8 mouse cellular contexts compared by ENCODE assay signal in the genomic region with DNA sequence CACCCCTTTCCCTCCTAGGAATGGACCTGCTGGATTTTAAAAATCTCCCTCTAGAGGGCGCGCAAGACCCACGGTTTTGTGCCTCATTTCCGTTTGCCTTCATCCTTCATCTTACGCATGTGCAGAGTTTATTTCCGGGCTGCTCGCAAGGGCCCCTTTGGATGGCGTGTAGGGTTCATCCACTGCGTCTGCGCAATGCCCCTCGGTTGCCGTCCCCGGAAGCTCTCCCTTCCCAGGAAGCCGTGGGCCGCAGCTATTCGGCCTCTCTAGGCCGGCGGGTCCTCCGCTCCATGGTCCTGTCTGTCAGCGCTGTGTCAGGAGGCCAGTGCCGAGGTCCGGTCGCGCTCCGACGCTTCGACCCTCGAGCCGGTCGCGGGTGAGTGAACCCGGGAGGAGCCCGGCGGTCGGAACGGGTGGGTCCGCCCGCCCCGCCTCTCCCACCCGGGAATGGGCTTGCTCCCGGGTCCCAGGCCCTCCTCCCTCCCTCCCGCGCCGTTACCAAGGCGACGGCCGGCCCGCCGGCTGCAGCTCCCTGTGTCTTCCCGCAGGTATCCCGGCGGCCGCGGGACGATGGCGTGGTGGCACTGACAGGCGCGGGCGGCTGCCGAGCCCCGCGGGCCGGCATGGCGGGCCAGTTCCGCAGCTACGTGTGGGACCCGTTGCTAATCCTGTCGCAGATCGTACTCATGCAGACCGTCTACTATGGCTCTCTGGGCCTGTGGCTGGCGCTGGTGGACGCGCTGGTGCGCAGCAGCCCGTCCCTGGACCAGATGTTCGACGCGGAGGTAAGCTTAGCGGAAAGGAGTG. TPM values are rescaled to one million over a fixed set of nuclear protein-coding genes. Genes with fewer than 3 reads are reported as not detected.
DNase-seq lines count a peak whose midpoint lies in the region; ATAC-seq lines count a peak whose summit lies in the region.

Gm20458 (plus strand) TSS at position 223 of the 807 bp plus-strand sequence.

- peaks cover 25% of the 10 kb centered on the region for H3K36me3 ChIP-seq in forebrain, embryonic 14.5 days (ENCODE audit: control insufficient read depth, insufficient read depth, low read length)
- H3K36me3 ChIP-seq in neural tube, embryonic 15.5 days = peaks cover 29% of the 10 kb centered on the region

- H3K4me1 ChIP-seq in forebrain, embryonic 14.5 days (ENCODE audit: control insufficient read depth, insufficient read depth, low read length) = peaks cover 10% of the 10 kb centered on the region
- H3K4me1 ChIP-seq in neural tube, embryonic 15.5 days = peaks cover 23% of the 10 kb centered on the region

- peak; percentile 99 for ATAC-seq in forebrain, embryonic 14.5 days
- ATAC-seq in neural tube, embryonic 15.5 days (ENCODE audit: low FRiP score) = peak; percentile 99

- H3K9me3 ChIP-seq in forebrain, embryonic 14.5 days (replicated peaks; ENCODE audit: control insufficient read depth, low read length) = no peaks in the 10 kb centered on the region
- H3K9me3 ChIP-seq in neural tube, embryonic 15.5 days (replicated peaks) = no peaks in the 10 kb centered on the region

- intact Hi-C loops in heart, postnatal 14 days (cut with DNase I) = loop anchor here (2.0 kb wide), 1 partner anchor 58 kb away; no protein-coding TSS in a partner anchor

- peak within 1 kb of the TSS; percentile 72 for H3K4me2 ChIP-seq in forebrain, embryonic 14.5 days (ENCODE audit: low read length)
- H3K4me2 ChIP-seq in neural tube, embryonic 15.5 days = peak within 1 kb of the TSS; percentile 73

- peak; percentile 99 for DNase-seq in ES-CJ7 (ENCODE audit: low read depth, low spot score)
- DNase-seq in cerebellum, adult 11 months = peak; percentile 97
- DNase-seq in forebrain, embryonic 14.5 days (ENCODE audit: low spot score) = peak; percentile 99
- peak; percentile 94 to 95 for DNase-seq in heart, postnatal 14 days
- peak; percentile 97 for DNase-seq in layer of hippocampus, adult 11-12 months (ENCODE audit: low spot score)
- DNase-seq in lung, adult 18-20 months = peak; percentile 98
- peak; percentile 99 for DNase-seq in testis, postnatal 14 days (ENCODE audit: low spot score)

- H3K27ac ChIP-seq in forebrain, embryonic 14.5 days (ENCODE audit: low read depth, low read length) = peak within 1 kb of the TSS; percentile 87
- peak within 1 kb of the TSS; percentile 92 for H3K27ac ChIP-seq in neural tube, embryonic 15.5 days (replicated peaks)

- H3K9ac ChIP-seq in forebrain, embryonic 14.5 days (ENCODE audit: low read length) = peak within 1 kb of the TSS; percentile 87
- peak within 1 kb of the TSS; percentile 78 for H3K9ac ChIP-seq in neural tube, embryonic 15.5 days (replicated peaks)

- peak within 1 kb of the TSS; percentile 92 for H3K4me3 ChIP-seq in forebrain, embryonic 14.5 days (ENCODE audit: low read depth, low read length)
- H3K4me3 ChIP-seq in neural tube, embryonic 15.5 days (replicated peaks) = peak within 1 kb of the TSS; percentile 88

- H3K27me3 ChIP-seq in forebrain, embryonic 14.5 days (replicated peaks; ENCODE audit: control insufficient read depth, insufficient read depth, low read length) = no peaks in the 10 kb centered on the region
- no peaks in the 10 kb centered on the region for H3K27me3 ChIP-seq in neural tube, embryonic 15.5 days (replicated peaks)

- under 1% methylated on average over 68 of the region's 79 CpGs for WGBS in forebrain, embryonic 14.5 days
- WGBS in neural tube, embryonic 15.5 days = under 1% methylated on average over 71 of the region's 79 CpGs

RNA-seq across cellular contexts. Expression of gene Gm20458, which starts in this region (rescaled TPM):
- 6.2 and 8.9 TPM in 2 replicates for polyA plus RNA-seq in forebrain, embryonic 14.5 days (2014; fragmentation: Nextera tagmentation; extraction: Ambion mirVana)
- 1 to 10 TPM; 3.0 to 5.3 TPM for total RNA-seq in heart, postnatal 14 days (2021)
- 4.5 and 5.8 TPM in 2 replicates for polyA plus RNA-seq in neural tube, embryonic 15.5 days (2015; fragmentation: Nextera tagmentation; extraction: Ambion mirVana)

Comparison
In these comparisons a context has a peak if more than half of its experiments do, and no peak if none do; other contexts are left out.
1. Peak in every context shown above with its lines: DNase-seq, ATAC-seq, H3K4me3 ChIP-seq and H3K27ac ChIP-seq.